Mouse (Mus musculus) intestine, embryonic 14.5 days (tissue): ENCODE data around the gene Mapkapk5. TPM values are rescaled to one million over a fixed set of nuclear protein-coding genes. Genes with fewer than 3 reads are reported as not detected.
"Not testable (repeated sequence)": the region's sequence is repeated elsewhere in the genome, so short reads cannot be mapped to it uniquely, and the experiment has no call there.

Experiments used
- ATAC-seq: fragments of 200-750 bp; cut with Nextera tagmentation; replicated peaks from 2 replicates; pipeline ENCODE4 v1.8.0; 2017; ENCODE audit warnings: low read depth, moderate number of reproducible peaks, moderate TSS enrichment, moderate library complexity; ENCODE audit not compliant: low FRiP score, low TSS enrichment
- DNase-seq: peaks from one replicate; pipeline ENCODE4 v3.0.0-alpha.2; 2018; ENCODE audit warnings: low spot score
- H3K27ac ChIP-seq: fragments of 300-500 bp; sonication (generic); 2 replicates; pipeline ENCODE4 v1.5.1; 2014; ENCODE audit warnings: low read depth, mild to moderate bottlenecking, control low read depth
- H3K27me3 ChIP-seq: fragments of 300-500 bp; sonication (generic); replicated peaks from 2 replicates; pipeline ENCODE4 v1.6.1; 2014; ENCODE audit warnings: low read length, control low read depth; ENCODE audit not compliant: control insufficient read depth, insufficient read depth
- H3K36me3 ChIP-seq: fragments of 300-500 bp; sonication (generic); 2 replicates; pipeline ENCODE4 v1.6.1; 2014; ENCODE audit warnings: low read length, control low read depth; ENCODE audit not compliant: control insufficient read depth, insufficient read depth
- H3K4me1 ChIP-seq: fragments of 300-500 bp; sonication (generic); replicated peaks from 2 replicates; pipeline ENCODE4 v1.6.1; 2014; ENCODE audit warnings: low read length, control low read depth, mixed read lengths; ENCODE audit not compliant: control insufficient read depth, insufficient read depth
- H3K4me2 ChIP-seq: fragments of 300-500 bp; sonication (generic); 2 replicates; pipeline ENCODE4 v1.6.1; 2014; ENCODE audit warnings: low read length
- H3K4me3 ChIP-seq: fragments of 300-500 bp; sonication (generic); 2 replicates; pipeline ENCODE4 v1.5.1; 2014; ENCODE audit warnings: low read depth, low read length, control low read depth, mixed read lengths
- H3K9ac ChIP-seq: fragments of 300-500 bp; sonication (generic); 2 replicates; pipeline ENCODE4 v1.6.1; 2014; ENCODE audit warnings: mild to moderate bottlenecking, low read length
- H3K9me3 ChIP-seq: fragments of 300-500 bp; sonication (generic); 2 replicates; pipeline ENCODE4 v1.6.1; 2016; ENCODE audit warnings: low read length, control low read depth; ENCODE audit not compliant: control insufficient read depth
- WGBS: fragments of 180-500 bp; shearing (Covaris S2); extraction: QIAGEN DNeasy Blood & Tissue Kit; methylation state at CpG from one replicate; pipeline ENCODE4 v1.1.7; 2014; 5-methylcytosine and 5-hydroxymethylcytosine counted together
- polyA plus RNA-seq: library from polyadenylated mRNA; unstranded; fragments of >200 nt; fragmentation: Nextera tagmentation; extraction: Ambion mirVana; gene quantifications from 2 replicates; pipeline ENCODE4 v1.2.1, GENCODE M21; 2014

The Mapkapk5 gene
- polyA plus RNA-seq, 1 experiment from 2014 or later = 48.8 TPM

- H3K9me3 ChIP-seq = no peaks in the 10 kb centered on the region
- H3K27ac ChIP-seq = no peak overlapping the region
- no peaks in the 10 kb centered on the region for H3K27me3 ChIP-seq
- no peak for DNase-seq
- ATAC-seq = no peak
- no peak overlapping the region for H3K9ac ChIP-seq
- no peak overlapping the region for H3K4me2 ChIP-seq
- H3K4me3 ChIP-seq = no peak overlapping the region
- H3K4me1 ChIP-seq = no peaks in the 10 kb centered on the region
- H3K36me3 ChIP-seq = peaks cover 91% of the 10 kb centered on the region
- 77% methylated on average over 8 of the region's 8 CpGs for WGBS
These were observed 18.7 kb downstream of the Mapkapk5 start for GRCm38 (mm10) chr5:121526961-121527360.

DNA sequence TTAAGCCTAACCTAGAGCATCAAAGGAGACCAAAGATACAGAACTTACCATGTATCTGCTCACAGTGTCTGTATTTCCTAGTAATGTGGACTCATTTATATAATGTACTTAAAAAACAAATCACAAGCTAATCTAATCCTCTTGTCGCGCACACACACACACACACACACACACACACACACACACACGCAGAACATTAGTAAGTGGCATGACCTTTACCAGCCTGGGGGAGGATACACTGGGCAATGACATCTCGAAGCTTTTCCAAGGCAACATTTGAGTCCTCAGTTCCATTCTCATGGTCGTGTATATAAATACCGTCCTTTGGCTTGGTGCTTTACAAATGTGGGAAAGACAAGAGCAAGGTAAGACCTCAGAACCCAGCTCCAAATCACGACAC is 19.2 kb downstream of the Mapkapk5 start:
- ATAC-seq (no peak), DNase-seq (no peak)
- 89% methylated on average over 7 of the region's 7 CpGs for WGBS
- Histone ChIP-seq H3K4me2 (no peak overlapping the region), H3K27me3 (no peaks in the 10 kb centered on the region), H3K9ac (no peak overlapping the region), H3K36me3 (peaks cover 91% of the 10 kb centered on the region), H3K4me1 (no peaks in the 10 kb centered on the region), H3K27ac (no peak overlapping the region), H3K4me3 (no peak overlapping the region), H3K9me3 (no peaks in the 10 kb centered on the region)

GRCm38 (mm10) chr5:121525774-121526450 is 19.8 kb downstream of the Mapkapk5 start:
- no peaks in the 10 kb centered on the region for H3K4me1 ChIP-seq
- ATAC-seq = no peak
- peaks cover 91% of the 10 kb centered on the region for H3K36me3 ChIP-seq
- H3K27me3 ChIP-seq = no peaks in the 10 kb centered on the region
- H3K9ac ChIP-seq = no peak overlapping the region
- no peak overlapping the region for H3K27ac ChIP-seq
- H3K4me3 ChIP-seq = no peak overlapping the region
- no peaks in the 10 kb centered on the region for H3K9me3 ChIP-seq
- no peak for DNase-seq
- H3K4me2 ChIP-seq = no peak overlapping the region
- 78% methylated on average over 14 of the region's 14 CpGs for whole genome bisulfite sequencing

- not testable (repeated sequence) for H3K4me1 ChIP-seq, DNase-seq, ATAC-seq, H3K4me2 ChIP-seq, H3K4me3 ChIP-seq, H3K27me3 ChIP-seq, H3K9ac ChIP-seq, H3K27ac ChIP-seq, H3K9me3 ChIP-seq
- WGBS = 93% methylated on average over 11 of the region's 17 CpGs
- H3K36me3 ChIP-seq = peaks cover 46% of the 10 kb centered on the region
These were observed 25.9 kb downstream of the Mapkapk5 start for GRCm38 (mm10) chr5:121519758-121520157.

GRCm38 (mm10) chr5:121518983-121519382 is 26.7 kb downstream of the Mapkapk5 start:
- no peak overlapping the region for H3K27ac ChIP-seq
- DNase-seq (no peak), ATAC-seq (no peak)
- H3K9me3 ChIP-seq = no peaks in the 10 kb centered on the region
- no peaks in the 10 kb centered on the region for H3K27me3 ChIP-seq
- WGBS = 92% methylated on average over 9 of the region's 9 CpGs
- no peaks in the 10 kb centered on the region for H3K4me1 ChIP-seq
- peaks cover 38% of the 10 kb centered on the region for H3K36me3 ChIP-seq
- H3K4me3 ChIP-seq = no peak overlapping the region
- H3K4me2 ChIP-seq = no peak overlapping the region
- no peak overlapping the region for H3K9ac ChIP-seq

DNA sequence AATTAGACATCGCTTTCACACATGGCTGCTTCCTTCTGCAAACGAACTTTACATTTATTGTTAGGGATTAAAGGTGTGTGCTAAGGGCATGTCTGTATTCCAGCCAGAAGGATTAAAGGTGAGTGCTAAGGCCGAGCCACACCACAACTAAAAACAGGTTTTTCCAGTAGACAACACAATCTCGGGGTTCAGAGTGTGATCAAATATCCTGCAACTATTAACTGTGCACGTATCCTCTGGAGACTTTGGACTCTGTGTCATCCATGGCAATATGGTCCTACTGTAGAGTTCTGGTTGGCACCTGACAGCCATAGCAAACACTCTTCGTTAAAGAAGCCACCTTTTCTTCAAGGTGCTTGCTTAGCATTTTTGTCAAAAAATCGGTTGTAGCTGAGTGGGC is 35.7 kb downstream of the Mapkapk5 start:
- Histone ChIP-seq H3K4me1 (no peaks in the 10 kb centered on the region), H3K9ac (no peak overlapping the region), H3K27me3 (no peaks in the 10 kb centered on the region), H3K4me2 (no peak overlapping the region), H3K36me3 (no peaks in the 10 kb centered on the region), H3K27ac (no peak overlapping the region), H3K9me3 (no peaks in the 10 kb centered on the region), H3K4me3 (no peak overlapping the region)
- 71% methylated on average over 7 of the region's 7 CpGs for whole genome bisulfite sequencing
- ATAC-seq (no peak), DNase-seq (no peak)

GRCm38 (mm10) chr5:121506846-121507245 is 38.9 kb downstream of the Mapkapk5 start:
- H3K4me3 ChIP-seq = no peak overlapping the region
- H3K27ac ChIP-seq = no peak overlapping the region
- ATAC-seq (no peak), DNase-seq (no peak)
- H3K9me3 ChIP-seq = no peaks in the 10 kb centered on the region
- H3K36me3 ChIP-seq = no peaks in the 10 kb centered on the region
- no peaks in the 10 kb centered on the region for H3K4me1 ChIP-seq
- no peaks in the 10 kb centered on the region for H3K27me3 ChIP-seq
- 97% methylated on average over 1 of the region's 1 CpGs for WGBS
- H3K4me2 ChIP-seq = no peak overlapping the region
- H3K9ac ChIP-seq = no peak overlapping the region

GRCm38 (mm10) chr5:121503231-121503630 is 42.5 kb downstream of the Mapkapk5 start, which contains the start of gene Adam1b:
Gene Adam1b, minus strand, starts transcription at chr5:121503435.
- DNase-seq (no peak), ATAC-seq (no peak)
- no peaks in the 10 kb centered on the region for H3K36me3 ChIP-seq
- no peak within 1 kb of the TSS for H3K4me2 ChIP-seq
- H3K9ac ChIP-seq = no peak within 1 kb of the TSS
- no peaks in the 10 kb centered on the region for H3K4me1 ChIP-seq
- H3K27ac ChIP-seq = no peak within 1 kb of the TSS
- no peak within 1 kb of the TSS for H3K4me3 ChIP-seq
- H3K27me3 ChIP-seq = no peaks in the 10 kb centered on the region
- WGBS = 62% methylated on average over 3 of the region's 3 CpGs
- H3K9me3 ChIP-seq = no peaks in the 10 kb centered on the region

DNA sequence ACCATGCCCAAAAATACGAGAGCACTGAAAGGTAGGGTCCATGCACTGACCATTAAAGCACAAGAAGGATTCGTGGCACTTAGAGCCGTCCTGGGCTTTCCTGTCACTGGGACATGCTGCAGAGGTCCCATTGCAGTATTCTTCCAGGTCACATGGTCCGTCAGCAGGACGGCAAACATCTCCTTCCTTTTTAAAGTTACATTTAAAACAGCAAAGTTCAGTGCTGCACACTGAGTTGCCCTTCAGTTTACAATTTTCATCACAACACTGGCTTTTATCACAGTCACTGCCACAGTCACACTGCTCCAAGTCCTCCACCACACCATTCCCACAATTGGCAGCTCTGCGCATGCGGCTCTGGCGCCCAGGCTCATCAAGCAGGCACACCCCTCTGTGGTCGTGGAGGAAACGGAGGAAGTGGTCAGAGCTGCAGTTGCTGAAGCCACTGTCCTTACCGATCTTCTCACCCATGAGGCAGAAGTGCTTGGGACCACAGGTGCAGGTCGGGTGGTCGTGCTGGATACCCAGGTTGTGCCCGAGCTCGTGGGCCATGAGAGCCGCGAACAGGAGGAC is 44.2 kb downstream of the Mapkapk5 start:
- WGBS = 59% methylated on average over 11 of the region's 17 CpGs
- not testable (repeated sequence) for H3K4me3 ChIP-seq, ATAC-seq

More for the DNA sequence above, 44.2 kb downstream of the Mapkapk5 start:
- H3K9me3 ChIP-seq, H3K4me1 ChIP-seq, H3K36me3 ChIP-seq, H3K27ac ChIP-seq, H3K4me2 ChIP-seq, H3K27me3 ChIP-seq, DNase-seq, H3K9ac ChIP-seq: not testable (repeated sequence)
